Mouse (Mus musculus): ENCODE data around the gene Dnajc28. TPM values are rescaled to one million over a fixed set of nuclear protein-coding genes. Genes with fewer than 3 reads are reported as not detected.

Gene Dnajc28
- polyA plus RNA-seq, 1 experiment = 1.9 TPM

- WGBS = 3% methylated on average over 9 of the region's 9 CpGs
- Histone ChIP-seq H3K4me1 (ENCODE audit: control insufficient read depth, insufficient read depth, low read length) (peaks cover 3% of the 10 kb centered on the region), H3K27ac (ENCODE audit: control insufficient read depth, insufficient read depth, low read depth, low read length, poor library complexity) (peak overlapping the region; percentile 83), H3K4me3 (replicated peaks; ENCODE audit: control insufficient read depth, low read depth, low read length) (peak overlapping the region; percentile 69)
- TF ChIP-seq CTCF (IDR thresholded peaks at IDR 0.05; ENCODE audit: control insufficient read depth, insufficient read depth, low read length) (no peak), POLR2A (IDR thresholded peaks at IDR 0.05; ENCODE audit: borderline replicate concordance, control insufficient read depth, low read depth, low read length) (no peak)
These were observed 22.4 kb downstream of the Dnajc28 start for GRCm38 (mm10) chr16:91596397-91596778.

- no peak for TF ChIP-seq POLR2A (IDR thresholded peaks at IDR 0.05; ENCODE audit: borderline replicate concordance, control insufficient read depth, low read depth, low read length)
- TF ChIP-seq CTCF (IDR thresholded peaks at IDR 0.05; ENCODE audit: control insufficient read depth, insufficient read depth, low read length) = no peak
- H3K4me1 ChIP-seq (ENCODE audit: control insufficient read depth, insufficient read depth, low read length) = no peaks in the 10 kb centered on the region; the same call in 1 of the 2 replicates
- WGBS = 89% methylated on average over 6 of the region's 6 CpGs
- H3K27ac ChIP-seq (ENCODE audit: control insufficient read depth, insufficient read depth, low read depth, low read length, poor library complexity) = no peak overlapping the region
- no peak overlapping the region for H3K4me3 ChIP-seq (replicated peaks; ENCODE audit: control insufficient read depth, low read depth, low read length)
These were observed 23.8 kb downstream of the Dnajc28 start for GRCm38 (mm10) chr16:91595076-91595475.

GRCm38 (mm10) chr16:91593262-91593661, 25.6 kb downstream of the Dnajc28 start:
- H3K27ac ChIP-seq (ENCODE audit: control insufficient read depth, insufficient read depth, low read depth, low read length, poor library complexity) = no peak overlapping the region
- no peak for TF ChIP-seq CTCF (IDR thresholded peaks at IDR 0.05; ENCODE audit: control insufficient read depth, insufficient read depth, low read length)
- no peak for TF ChIP-seq POLR2A (IDR thresholded peaks at IDR 0.05; ENCODE audit: borderline replicate concordance, control insufficient read depth, low read depth, low read length)
- no peaks in the 10 kb centered on the region; the same call in 1 of the 2 replicates for H3K4me1 ChIP-seq (ENCODE audit: control insufficient read depth, insufficient read depth, low read length)
- WGBS = 26% methylated on average over 3 of the region's 3 CpGs
- H3K4me3 ChIP-seq (replicated peaks; ENCODE audit: control insufficient read depth, low read depth, low read length) = no peak overlapping the region

GRCm38 (mm10) chr16:91592162-91592561, 26.7 kb downstream of the Dnajc28 start:
- Histone ChIP-seq H3K27ac (ENCODE audit: control insufficient read depth, insufficient read depth, low read depth, low read length, poor library complexity) (no peak overlapping the region), H3K4me1 (ENCODE audit: control insufficient read depth, insufficient read depth, low read length) (no peaks in the 10 kb centered on the region; the same call in 1 of the 2 replicates), H3K4me3 (replicated peaks; ENCODE audit: control insufficient read depth, low read depth, low read length) (no peak overlapping the region)
- 65% methylated on average over 8 of the region's 8 CpGs for WGBS
- TF ChIP-seq POLR2A (IDR thresholded peaks at IDR 0.05; ENCODE audit: borderline replicate concordance, control insufficient read depth, low read depth, low read length) (no peak), CTCF (IDR thresholded peaks at IDR 0.05; ENCODE audit: control insufficient read depth, insufficient read depth, low read length) (no peak)

GRCm38 (mm10) chr16:91588703-91589102, 30.1 kb downstream of the Dnajc28 start:
- TF ChIP-seq POLR2A (IDR thresholded peaks at IDR 0.05; ENCODE audit: borderline replicate concordance, control insufficient read depth, low read depth, low read length) = no peak
- no peak for TF ChIP-seq CTCF (IDR thresholded peaks at IDR 0.05; ENCODE audit: control insufficient read depth, insufficient read depth, low read length)
- H3K27ac ChIP-seq (ENCODE audit: control insufficient read depth, insufficient read depth, low read depth, low read length, poor library complexity) = no peak overlapping the region
- no peaks in the 10 kb centered on the region for H3K4me1 ChIP-seq (ENCODE audit: control insufficient read depth, insufficient read depth, low read length)
- no peak overlapping the region for H3K4me3 ChIP-seq (replicated peaks; ENCODE audit: control insufficient read depth, low read depth, low read length)
- 89% methylated on average over 3 of the region's 3 CpGs for WGBS

GRCm38 (mm10) chr16:91587730-91588453, 30.9 kb downstream of the Dnajc28 start:
- H3K4me3 ChIP-seq (replicated peaks; ENCODE audit: control insufficient read depth, low read depth, low read length) = no peak overlapping the region
- no peaks in the 10 kb centered on the region for H3K4me1 ChIP-seq (ENCODE audit: control insufficient read depth, insufficient read depth, low read length)
- WGBS = 35% methylated on average over 6 of the region's 6 CpGs
- no peak overlapping the region for H3K27ac ChIP-seq (ENCODE audit: control insufficient read depth, insufficient read depth, low read depth, low read length, poor library complexity)
- TF ChIP-seq CTCF (IDR thresholded peaks at IDR 0.05; ENCODE audit: control insufficient read depth, insufficient read depth, low read length) (no peak), POLR2A (IDR thresholded peaks at IDR 0.05; ENCODE audit: borderline replicate concordance, control insufficient read depth, low read depth, low read length) (no peak)

- Histone ChIP-seq H3K4me3 (replicated peaks; ENCODE audit: control insufficient read depth, low read depth, low read length) (no peak overlapping the region), H3K4me1 (ENCODE audit: control insufficient read depth, insufficient read depth, low read length) (no peaks in the 10 kb centered on the region), H3K27ac (ENCODE audit: control insufficient read depth, insufficient read depth, low read depth, low read length, poor library complexity) (no peak overlapping the region)
- TF ChIP-seq CTCF (IDR thresholded peaks at IDR 0.05; ENCODE audit: control insufficient read depth, insufficient read depth, low read length) (no peak), POLR2A (IDR thresholded peaks at IDR 0.05; ENCODE audit: borderline replicate concordance, control insufficient read depth, low read depth, low read length) (no peak)
- 82% methylated on average over 6 of the region's 6 CpGs for WGBS
These were observed 32.6 kb downstream of the Dnajc28 start for GRCm38 (mm10) chr16:91586244-91586643.

GRCm38 (mm10) chr16:91585617-91586016, 33.2 kb downstream of the Dnajc28 start:
- TF ChIP-seq CTCF (IDR thresholded peaks at IDR 0.05; ENCODE audit: control insufficient read depth, insufficient read depth, low read length) (no peak), POLR2A (IDR thresholded peaks at IDR 0.05; ENCODE audit: borderline replicate concordance, control insufficient read depth, low read depth, low read length) (no peak)
- WGBS = 92% methylated on average over 5 of the region's 5 CpGs
- Histone ChIP-seq H3K4me1 (ENCODE audit: control insufficient read depth, insufficient read depth, low read length) (no peaks in the 10 kb centered on the region), H3K4me3 (replicated peaks; ENCODE audit: control insufficient read depth, low read depth, low read length) (no peak overlapping the region), H3K27ac (ENCODE audit: control insufficient read depth, insufficient read depth, low read depth, low read length, poor library complexity) (no peak overlapping the region)

All from bone marrow, adult 2 months (tissue).